Mouse (Mus musculus) MEL (cell line): Measurements from ENCODE around the gene Tceal8.

Experiments
- CTCF ChIP-seq, 3 experiments: IDR thresholded peaks in 2 of 3; conservative IDR thresholded peaks in 1 of 3; 2 replicates each; pipeline ENCODE4 v1.5.1; 2011 to 2012; ENCODE audit warnings: low read length in 3 of 3, low read depth in 2 of 3, mild to moderate bottlenecking in 2 of 3, improper control_type of control experiment in 1 of 3, inconsistent platforms in 1 of 3, mixed read lengths in 1 of 3, moderate library complexity in 1 of 3; ENCODE audit not compliant: control insufficient read depth in 1 of 3, insufficient read depth in 1 of 3, poor library complexity in 1 of 3, severe bottlenecking in 1 of 3
- JUND ChIP-seq: IDR thresholded peaks from 2 replicates; pipeline ENCODE4 v1.6.1; 2011; ENCODE audit warnings: low read depth, mild to moderate bottlenecking, improper control_type of control experiment, low read length
- POLR2A ChIP-seq, 2 experiments: IDR thresholded peaks; 2 replicates each; pipeline ENCODE4 v1.6.1; 2011 to 2012; ENCODE audit warnings: low read length in 2 of 2, mild to moderate bottlenecking in 2 of 2, control low read depth in 1 of 2, improper control_type of control experiment in 1 of 2, low read depth in 1 of 2, moderate library complexity in 1 of 2; ENCODE audit not compliant: control insufficient read depth in 1 of 2, insufficient read depth in 1 of 2, poor library complexity in 1 of 2
- SIN3A ChIP-seq: IDR thresholded peaks from 2 replicates; pipeline ENCODE4 v1.6.1; 2012; ENCODE audit warnings: low read length, improper control_type of control experiment, inconsistent platforms
- USF1 ChIP-seq: IDR thresholded peaks from 2 replicates; pipeline ENCODE4 v1.6.1; 2014; ENCODE audit warnings: low read depth, mild to moderate bottlenecking, inconsistent platforms, low read length, improper control_type of control experiment, moderate library complexity
- ZNF384 ChIP-seq: IDR thresholded peaks from 2 replicates; pipeline ENCODE4 v1.6.1; 2012; ENCODE audit warnings: low read depth, mild to moderate bottlenecking, inconsistent platforms, low read length, improper control_type of control experiment

DNA sequence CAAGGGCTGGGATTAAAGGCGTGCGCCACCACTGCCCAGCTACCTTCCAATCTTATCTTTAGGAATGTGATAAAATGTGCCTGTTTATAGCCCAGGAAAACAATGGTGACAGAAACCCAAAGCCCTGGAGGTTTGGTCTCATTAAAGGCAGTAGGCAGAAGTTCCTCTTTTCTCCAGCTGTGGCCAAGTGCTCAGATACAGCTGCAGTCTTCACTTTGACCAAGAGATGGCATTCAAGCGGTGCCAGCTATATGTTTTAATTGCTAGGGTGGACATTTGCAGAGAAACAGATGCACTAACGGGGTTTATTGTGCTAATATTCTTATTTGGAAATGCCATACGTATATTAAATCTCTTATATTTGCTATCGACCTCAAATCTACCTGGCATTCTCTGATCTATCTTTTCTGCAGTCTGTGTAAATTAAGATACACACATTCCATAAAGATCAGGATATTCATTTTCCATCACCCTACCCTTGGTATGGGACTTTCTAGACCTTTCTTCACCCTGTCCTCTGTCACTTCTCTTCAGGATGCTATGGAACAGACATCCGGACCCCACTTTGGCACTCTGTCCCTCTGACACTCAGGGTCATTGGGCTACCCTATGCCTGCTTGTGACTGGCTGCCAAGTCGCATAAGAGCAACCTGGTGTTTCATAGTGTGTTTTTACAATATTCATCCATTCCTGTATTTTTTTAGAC is 45.0 kb downstream of the Tceal8 start:
- peak; percentile 35 to 72 (median 48); a peak in 5 of 6 replicates for TF ChIP-seq CTCF (IDR thresholded peaks at IDR 0.05 in 2 of 3, conservative IDR thresholded peaks at IDR 0.05 in 1 of 3; ENCODE audit: control insufficient read depth in 1 of 3, insufficient read depth in 1 of 3, low read depth in 2 of 3, low read length in 3 of 3, poor library complexity in 1 of 3, severe bottlenecking in 1 of 3)
- no peak for TF ChIP-seq ZNF384
- no peak for TF ChIP-seq SIN3A
- TF ChIP-seq POLR2A (IDR thresholded peaks at IDR 0.05; ENCODE audit: control insufficient read depth in 1 of 2, insufficient read depth in 1 of 2, low read depth in 1 of 2, low read length in 2 of 2, poor library complexity in 1 of 2) = no peak
- no peak for TF ChIP-seq USF1
- no peak for TF ChIP-seq JUND
